Mouse (Mus musculus) megakaryocyte, embryonic 14.5 days (primary cell): ENCODE measurements around the gene Exoc5.

Experiments
- FLI1 ChIP-seq: IDR thresholded peaks from 2 replicates; pipeline ENCODE4 v1.6.1; 2012; ENCODE audit warnings: low read length, inconsistent platforms, mixed read lengths
- GATA1 ChIP-seq: IDR thresholded peaks from 3 replicates; pipeline ENCODE4 v1.6.1; 2012; ENCODE audit warnings: mixed read lengths, low read length, inconsistent platforms, borderline replicate concordance

DNA sequence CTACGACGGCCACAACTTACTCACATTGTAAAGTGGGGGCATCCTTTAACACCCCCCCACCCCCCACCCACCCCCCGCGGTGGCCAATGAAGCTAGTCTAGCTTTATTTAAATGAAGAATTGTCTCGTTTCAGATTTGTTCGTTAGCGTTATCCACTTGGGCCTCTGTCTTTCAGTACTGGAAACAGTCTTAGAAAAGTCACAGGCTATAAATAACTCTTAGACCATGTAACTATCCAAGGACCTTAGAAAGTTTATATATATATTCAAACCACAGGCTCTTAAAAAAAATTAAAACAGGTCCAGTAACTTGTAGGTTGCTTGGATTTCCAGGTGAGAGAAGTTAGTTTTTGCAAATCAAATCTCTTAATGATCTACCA lies 75.3 kb downstream of the Exoc5 start:
- TF ChIP-seq GATA1 (no peak), FLI1 (no peak)
